Mouse (Mus musculus): ENCODE data around the gene F12. TPM values are rescaled to one million over a fixed set of nuclear protein-coding genes. Genes with fewer than 3 reads are reported as not detected.
A peak's percentile ranks its signal among the peaks of the same experiment; 100 is the strongest.

F12 gene
- polyA plus RNA-seq, 1 experiment = 0.03 TPM

- DNase-seq = peak; percentile 75
These were observed 21.5 kb downstream of the F12 start for GRCm38 (mm10) chr13:55404853-55405782.

DNA sequence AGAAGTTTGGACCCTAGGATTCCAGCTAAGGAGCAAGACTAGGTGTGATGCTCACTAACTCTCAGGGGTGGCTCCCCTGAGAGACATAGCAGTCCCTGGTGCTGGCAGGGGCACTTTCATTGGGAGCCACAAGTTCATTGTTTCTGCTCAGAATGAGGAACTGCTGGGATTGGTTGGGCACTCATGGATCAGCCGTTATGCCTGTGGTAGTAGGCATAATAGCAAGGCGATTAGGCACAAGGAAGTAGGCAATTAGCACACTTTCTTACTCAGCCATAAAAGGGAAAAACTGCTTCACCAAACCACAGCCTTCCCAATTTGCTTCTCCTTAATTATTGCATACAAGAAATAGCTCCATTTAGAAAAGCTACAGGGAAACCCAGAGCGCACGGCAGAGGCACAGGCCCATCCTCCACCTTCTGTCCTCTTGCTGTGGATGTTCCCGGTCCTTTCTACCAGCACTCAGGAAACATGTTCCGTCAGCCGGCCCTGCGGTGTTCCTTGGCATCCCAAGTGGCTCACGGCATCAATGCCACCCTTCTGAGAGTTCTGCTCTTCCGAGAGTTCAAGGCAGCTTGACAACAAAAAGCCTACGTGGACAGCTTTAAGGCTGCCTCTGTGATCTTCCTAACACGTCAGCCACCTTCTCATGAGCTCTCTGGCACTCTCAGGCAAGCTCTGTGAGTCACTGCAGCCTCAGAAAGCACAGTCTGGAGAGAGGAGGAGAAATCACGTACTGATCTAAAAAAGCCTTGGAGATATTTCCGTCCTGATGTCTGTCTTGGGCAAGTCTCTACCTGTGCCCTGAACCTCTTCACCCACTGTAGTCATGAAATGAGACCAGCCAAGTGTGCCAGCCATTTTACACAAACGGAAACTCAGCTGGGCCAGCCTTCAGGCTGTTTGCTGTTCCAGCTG lies 22.4 kb downstream of the F12 start:
- H3K27ac ChIP-seq (ENCODE audit: insufficient read depth, low read depth, low read length) = peak overlapping the region; percentile 90

More at GRCm38 (mm10) chr13:55404853-55405782, 21.5 kb downstream of the F12 start:
- Histone ChIP-seq H3K27me3 (replicated peaks; ENCODE audit: control insufficient read depth, insufficient read depth, low read length) (no peaks in the 10 kb centered on the region), H3K4me3 (ENCODE audit: insufficient read depth, low read depth, low read length) (peak overlapping the region; percentile 67), H3K4me1 (ENCODE audit: control insufficient read depth, insufficient read depth, low read length) (no peaks in the 10 kb centered on the region), H3K36me3 (ENCODE audit: control insufficient read depth, insufficient read depth, low read length) (peaks cover 9% of the 10 kb centered on the region; the same call in 1 of the 2 replicates), H3K27ac (ENCODE audit: insufficient read depth, low read depth, low read length) (peak overlapping the region; percentile 90; the same call in 1 of the 2 replicates)
- TF ChIP-seq CTCF (conservative IDR thresholded peaks at IDR 0.05; ENCODE audit: insufficient read depth, insufficient read length, low read depth, low read length) (peak; percentile 88), POLR2A (IDR thresholded peaks at IDR 0.05; ENCODE audit: low read depth, low read length) (peak; percentile 69)
- 7% methylated on average over 11 of the region's 11 CpGs for WGBS

GRCm38 (mm10) chr13:55403266-55403665 lies 23.3 kb downstream of the F12 start:
- TF ChIP-seq POLR2A (IDR thresholded peaks at IDR 0.05; ENCODE audit: low read depth, low read length) (no peak), CTCF (conservative IDR thresholded peaks at IDR 0.05; ENCODE audit: insufficient read depth, insufficient read length, low read depth, low read length) (no peak)
- H3K27me3 ChIP-seq (replicated peaks; ENCODE audit: control insufficient read depth, insufficient read depth, low read length) = no peaks in the 10 kb centered on the region
- H3K4me1 ChIP-seq (ENCODE audit: control insufficient read depth, insufficient read depth, low read length) = 0 out of 2 replicates have a peak, but pooled peaks cover 4% of the 10 kb centered on the region
- WGBS = 48% methylated on average over 7 of the region's 7 CpGs
- peak overlapping the region; percentile 90 for H3K27ac ChIP-seq (ENCODE audit: insufficient read depth, low read depth, low read length)
- peak overlapping the region; percentile 67 for H3K4me3 ChIP-seq (ENCODE audit: insufficient read depth, low read depth, low read length)
- peaks cover 9% of the 10 kb centered on the region; the same call in 1 of the 2 replicates for H3K36me3 ChIP-seq (ENCODE audit: control insufficient read depth, insufficient read depth, low read length)
- no peak for DNase-seq

More for the DNA sequence above, 22.4 kb downstream of the F12 start:
- WGBS = 42% methylated on average over 15 of the region's 15 CpGs
- DNase-seq = peak; percentile 40
- TF ChIP-seq CTCF (conservative IDR thresholded peaks at IDR 0.05; ENCODE audit: insufficient read depth, insufficient read length, low read depth, low read length) (no peak), POLR2A (IDR thresholded peaks at IDR 0.05; ENCODE audit: low read depth, low read length) (no peak)
- H3K4me3 ChIP-seq (ENCODE audit: insufficient read depth, low read depth, low read length) = peak overlapping the region; percentile 67
- H3K27me3 ChIP-seq (replicated peaks; ENCODE audit: control insufficient read depth, insufficient read depth, low read length) = no peaks in the 10 kb centered on the region
- H3K36me3 ChIP-seq (ENCODE audit: control insufficient read depth, insufficient read depth, low read length) = peaks cover 9% of the 10 kb centered on the region; the same call in 1 of the 2 replicates
- no peaks in the 10 kb centered on the region for H3K4me1 ChIP-seq (ENCODE audit: control insufficient read depth, insufficient read depth, low read length)

GRCm38 (mm10) chr13:55400039-55400346 lies 26.6 kb downstream of the F12 start:
- 0 out of 2 replicates have a peak, but pooled peaks cover 4% of the 10 kb centered on the region for H3K4me1 ChIP-seq (ENCODE audit: control insufficient read depth, insufficient read depth, low read length)
- H3K36me3 ChIP-seq (ENCODE audit: control insufficient read depth, insufficient read depth, low read length) = peaks cover 7% of the 10 kb centered on the region; the same call in 1 of the 2 replicates
- 33% methylated on average over 1 of the region's 1 CpGs for WGBS
- no peaks in the 10 kb centered on the region for H3K27me3 ChIP-seq (replicated peaks; ENCODE audit: control insufficient read depth, insufficient read depth, low read length)
- peak overlapping the region; percentile 67 for H3K4me3 ChIP-seq (ENCODE audit: insufficient read depth, low read depth, low read length)
- TF ChIP-seq CTCF (conservative IDR thresholded peaks at IDR 0.05; ENCODE audit: insufficient read depth, insufficient read length, low read depth, low read length) (no peak), POLR2A (IDR thresholded peaks at IDR 0.05; ENCODE audit: low read depth, low read length) (no peak)
- peak overlapping the region; percentile 90 for H3K27ac ChIP-seq (ENCODE audit: insufficient read depth, low read depth, low read length)
- peak; percentile 12 for DNase-seq

DNA sequence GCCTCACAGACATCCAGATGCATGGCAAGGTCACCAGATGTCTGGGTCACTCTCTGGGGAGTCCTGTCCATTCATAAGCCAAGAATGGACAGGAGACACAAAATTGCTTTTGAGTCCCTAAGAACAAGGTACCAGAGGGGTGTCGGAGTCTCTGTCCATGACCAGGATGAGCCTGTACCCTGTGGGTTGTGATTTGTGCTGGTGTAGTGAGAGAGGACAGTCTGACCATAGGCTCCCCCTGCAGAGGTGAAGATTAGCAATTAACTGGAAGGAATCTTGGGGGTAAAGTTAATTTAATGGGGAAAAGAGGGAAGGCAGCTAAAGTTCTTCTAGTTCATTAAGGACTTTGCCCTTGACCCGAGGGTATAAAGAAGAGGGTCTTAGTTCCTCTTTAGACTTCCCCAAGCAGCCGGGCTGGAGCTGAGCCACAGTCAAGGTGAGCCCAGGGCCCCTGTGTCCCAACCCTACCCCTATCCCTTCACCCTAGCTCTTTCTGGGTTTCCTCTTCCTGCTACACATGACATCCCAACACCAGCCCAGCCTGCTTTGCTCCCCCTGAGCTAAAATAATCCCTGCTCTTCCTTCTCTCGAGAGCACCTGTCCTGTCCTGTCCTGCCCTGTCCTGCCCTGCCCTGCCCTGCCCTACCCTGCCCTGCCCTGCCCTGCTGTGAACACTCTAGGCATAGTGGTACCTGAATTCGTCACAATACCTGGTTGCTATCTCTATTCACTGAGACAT lies 27.1 kb downstream of the F12 start:
- Histone ChIP-seq H3K4me3 (ENCODE audit: insufficient read depth, low read depth, low read length) (peak overlapping the region; percentile 67), H3K27me3 (replicated peaks; ENCODE audit: control insufficient read depth, insufficient read depth, low read length) (no peaks in the 10 kb centered on the region), H3K27ac (ENCODE audit: insufficient read depth, low read depth, low read length) (peak overlapping the region; percentile 90), H3K36me3 (ENCODE audit: control insufficient read depth, insufficient read depth, low read length) (peaks cover 7% of the 10 kb centered on the region; the same call in 1 of the 2 replicates), H3K4me1 (ENCODE audit: control insufficient read depth, insufficient read depth, low read length) (0 out of 2 replicates have a peak, but pooled peaks cover 4% of the 10 kb centered on the region)
- DNase-seq = peak; percentile 89
- WGBS = 50% methylated on average over 5 of the region's 5 CpGs
- TF ChIP-seq CTCF (conservative IDR thresholded peaks at IDR 0.05; ENCODE audit: insufficient read depth, insufficient read length, low read depth, low read length) (no peak), POLR2A (IDR thresholded peaks at IDR 0.05; ENCODE audit: low read depth, low read length) (peak; percentile 98)

GRCm38 (mm10) chr13:55398088-55398487 lies 28.5 kb downstream of the F12 start, which contains the start of gene Slc34a1:
Gene Slc34a1, plus strand, starts transcription at chr13:55398187.
- no peak for DNase-seq
- Histone ChIP-seq H3K4me1 (ENCODE audit: control insufficient read depth, insufficient read depth, low read length) (0 out of 2 replicates have a peak, but pooled peaks cover 4% of the 10 kb centered on the region), H3K27ac (ENCODE audit: insufficient read depth, low read depth, low read length) (peak within 1 kb of the TSS; percentile 48), H3K4me3 (ENCODE audit: insufficient read depth, low read depth, low read length) (no peak within 1 kb of the TSS), H3K36me3 (ENCODE audit: control insufficient read depth, insufficient read depth, low read length) (peaks cover 7% of the 10 kb centered on the region; the same call in 1 of the 2 replicates), H3K27me3 (replicated peaks; ENCODE audit: control insufficient read depth, insufficient read depth, low read length) (no peaks in the 10 kb centered on the region)
- 46% methylated on average over 1 of the region's 1 CpGs for WGBS
- TF ChIP-seq CTCF (conservative IDR thresholded peaks at IDR 0.05; ENCODE audit: insufficient read depth, insufficient read length, low read depth, low read length) = no peak
- no peak for TF ChIP-seq POLR2A (IDR thresholded peaks at IDR 0.05; ENCODE audit: low read depth, low read length)

Measured in kidney, adult 2 months (tissue).